Mouse (Mus musculus) bone marrow, adult 2 months (tissue): ENCODE measurements around the gene Coro7. TPM values are rescaled to one million over a fixed set of nuclear protein-coding genes. Genes with fewer than 3 reads are reported as not detected.

ENCODE experiments used
- H3K27ac ChIP-seq: fragments of 200-500 bp; 2 replicates; pipeline ENCODE4 v1.5.1; 2012; ENCODE audit warnings: low read depth, mild to moderate bottlenecking, control low read depth, inconsistent platforms, low read length; ENCODE audit not compliant: control insufficient read depth, poor library complexity, insufficient read depth
- H3K4me1 ChIP-seq: fragments of 200-500 bp; 2 replicates; pipeline ENCODE4 v1.6.1; 2011; ENCODE audit warnings: low read length; ENCODE audit not compliant: control insufficient read depth, insufficient read depth
- H3K4me3 ChIP-seq: fragments of 200-500 bp; replicated peaks from 2 replicates; pipeline ENCODE3; 2011; ENCODE audit warnings: mild to moderate bottlenecking, low read depth, low read length, control low read depth; ENCODE audit not compliant: control insufficient read depth
- CTCF ChIP-seq: fragments of 200-500 bp; IDR thresholded peaks from 2 replicates; pipeline ENCODE4 v1.5.1; 2011; ENCODE audit warnings: low read length, control low read depth; ENCODE audit not compliant: control insufficient read depth, insufficient read depth
- POLR2A ChIP-seq: fragments of 200-500 bp; IDR thresholded peaks from 2 replicates; pipeline ENCODE4 v1.6.1; 2011; ENCODE audit warnings: low read depth, mild to moderate bottlenecking, control low read depth, low read length, borderline replicate concordance; ENCODE audit not compliant: control insufficient read depth
- whole genome bisulfite sequencing: fragments of 180-500 bp; shearing (Covaris S2); methylation state at CpG from one replicate; pipeline ENCODE4 v1.1.7; 2018; 5-methylcytosine and 5-hydroxymethylcytosine counted together
- polyA plus RNA-seq: library from polyadenylated mRNA; stranded (reverse); fragments of >200 nt; gene quantifications from 2 replicates; pipeline ENCODE4 v1.2.4, GENCODE M21; 2011; ENCODE audit warnings: low replicate concordance; ENCODE audit not compliant: missing spikeins, insufficient read depth, insufficient read length

The Coro7 gene
- polyA plus RNA-seq, 1 experiment: 102 TPM

- peak overlapping the region; percentile 39; the same call in 1 of the 2 replicates for H3K27ac ChIP-seq
- 1% methylated on average over 52 of the region's 52 CpGs for WGBS
Observed at GRCm38 (mm10) chr16:4594814-4595526, 84.6 kb downstream of the Coro7 start.

GRCm38 (mm10) chr16:4593971-4594813, 85.4 kb downstream of the Coro7 start, which contains the start of gene Glis2:
Glis2 (plus strand) TSS chr16:4594713.
- Histone ChIP-seq H3K27ac (peak within 1 kb of the TSS; percentile 39; the same call in 1 of the 2 replicates), H3K4me3 (peak within 1 kb of the TSS; percentile 29), H3K4me1 (no peaks in the 10 kb centered on the region)
- TF ChIP-seq POLR2A (no peak), CTCF (no peak)
- WGBS: 1% methylated on average over 50 of the region's 74 CpGs

More at GRCm38 (mm10) chr16:4594814-4595526, 84.6 kb downstream of the Coro7 start:
- H3K4me3 ChIP-seq: peak overlapping the region; percentile 29
- H3K4me1 ChIP-seq: no peaks in the 10 kb centered on the region
- TF ChIP-seq POLR2A (no peak), CTCF (no peak)

- 37% methylated on average over 32 of the region's 32 CpGs for WGBS
- H3K4me3 ChIP-seq: no peak overlapping the region
- H3K4me1 ChIP-seq: no peaks in the 10 kb centered on the region
- H3K27ac ChIP-seq: no peak overlapping the region
- TF ChIP-seq POLR2A (no peak), CTCF (0 out of 2 replicates have a peak, but pooled peaks have one; percentile 5)
Observed at GRCm38 (mm10) chr16:4592909-4593875, 86.4 kb downstream of the Coro7 start.

- peaks cover 2% of the 10 kb centered on the region for H3K4me1 ChIP-seq
- TF ChIP-seq CTCF (no peak), POLR2A (no peak)
- H3K27ac ChIP-seq: no peak overlapping the region
- WGBS: 90% methylated on average over 9 of the region's 9 CpGs
- no peak overlapping the region for H3K4me3 ChIP-seq
Observed at GRCm38 (mm10) chr16:4590236-4590635, 89.3 kb downstream of the Coro7 start.

- H3K4me1 ChIP-seq: peaks cover 4% of the 10 kb centered on the region
- TF ChIP-seq POLR2A (no peak), CTCF (no peak)
- no peak overlapping the region for H3K27ac ChIP-seq
- H3K4me3 ChIP-seq: no peak overlapping the region
- 88% methylated on average over 5 of the region's 5 CpGs for WGBS
Observed at GRCm38 (mm10) chr16:4587516-4588210, 91.9 kb downstream of the Coro7 start.

GRCm38 (mm10) chr16:4586531-4587123, 93.0 kb downstream of the Coro7 start:
- TF ChIP-seq CTCF (no peak), POLR2A (peak; percentile 79; the same call in 1 of the 2 replicates)
- under 1% methylated on average over 43 of the region's 43 CpGs for WGBS

GRCm38 (mm10) chr16:4585642-4586530, 93.7 kb downstream of the Coro7 start:
- WGBS: 6% methylated on average over 14 of the region's 14 CpGs

More at GRCm38 (mm10) chr16:4586531-4587123, 93.0 kb downstream of the Coro7 start:
- peak overlapping the region; percentile 81 for H3K27ac ChIP-seq
- H3K4me3 ChIP-seq: peak overlapping the region; percentile 73
- peaks cover 4% of the 10 kb centered on the region for H3K4me1 ChIP-seq

More at GRCm38 (mm10) chr16:4585642-4586530, 93.7 kb downstream of the Coro7 start:
- Histone ChIP-seq H3K4me3 (peak overlapping the region; percentile 73), H3K4me1 (peaks cover 4% of the 10 kb centered on the region), H3K27ac (peak overlapping the region; percentile 81)
- TF ChIP-seq POLR2A (no peak), CTCF (no peak)
